Mouse (Mus musculus) thymus, adult 2 months (tissue): ENCODE data around the gene Gnai2.

Experiments
- CTCF ChIP-seq: fragments of 200-500 bp; IDR thresholded peaks from 2 replicates; pipeline ENCODE4 v1.5.1; 2012; ENCODE audit warnings: mild to moderate bottlenecking, control low read depth, low read length, moderate library complexity, borderline replicate concordance; ENCODE audit not compliant: control insufficient read depth, poor library complexity, insufficient read depth; ENCODE audit errors: extremely low read depth
- POLR2A ChIP-seq: fragments of 200-500 bp; IDR thresholded peaks from 2 replicates; pipeline ENCODE4 v1.6.1; 2012; ENCODE audit warnings: mild to moderate bottlenecking, low read length, control low read depth, moderate library complexity; ENCODE audit not compliant: control insufficient read depth, poor library complexity, insufficient read depth; ENCODE audit errors: extremely low read depth

DNA sequence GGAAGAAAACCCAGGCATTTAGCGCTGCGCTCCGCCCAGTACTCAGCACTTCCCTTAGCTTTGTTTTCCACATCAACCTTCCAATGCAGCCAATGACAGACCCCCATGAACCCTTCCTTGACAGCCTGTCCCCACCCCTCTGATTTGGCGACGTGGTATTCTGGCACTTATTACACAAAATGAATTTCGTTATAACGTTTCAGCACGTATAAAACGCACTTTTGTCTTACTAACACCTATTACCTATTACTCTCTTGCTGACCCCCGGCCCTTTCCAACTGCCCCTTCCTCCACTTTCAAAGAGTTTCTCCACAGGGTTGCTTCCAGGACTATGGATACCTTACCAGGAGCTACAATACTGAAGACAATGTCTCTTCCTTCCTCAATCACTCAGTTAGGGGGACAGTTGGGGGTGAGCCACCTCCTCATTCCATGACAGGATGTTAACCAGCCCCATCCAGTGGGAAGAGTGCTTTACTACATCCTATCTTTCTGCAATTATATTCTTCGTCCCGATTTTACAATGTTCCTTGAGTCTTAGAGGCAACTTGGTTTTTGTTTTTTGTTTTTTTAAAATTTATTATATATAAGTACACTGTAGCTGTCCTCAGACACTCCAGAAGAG, 22.1 kb downstream of the Gnai2 start:
- TF ChIP-seq POLR2A (no peak), CTCF (no peak)
